Mouse (Mus musculus) C2C12 (cell line): ENCODE data around the gene Ap1g2.

Experiments
- CEBPB ChIP-seq: IDR thresholded peaks from one replicate; pipeline ENCODE4 v1.6.1; 2011; ENCODE audit warnings: low read depth, mild to moderate bottlenecking, control low read depth, moderate library complexity
- CTCF ChIP-seq: IDR thresholded peaks from one replicate; pipeline ENCODE4 v1.5.1; 2011; ENCODE audit not compliant: control insufficient read depth, insufficient read depth, insufficient read length
- FOSL1 ChIP-seq: IDR thresholded peaks from one replicate; pipeline ENCODE4 v1.8.0; 2011; ENCODE audit warnings: mild to moderate bottlenecking, low read length; ENCODE audit not compliant: poor library complexity, insufficient read depth, severe bottlenecking
- MAX ChIP-seq: IDR thresholded peaks from one replicate; pipeline ENCODE4 v1.6.1; 2011; ENCODE audit warnings: mild to moderate bottlenecking, control low read depth
- MYOD1 ChIP-seq: IDR thresholded peaks from one replicate; pipeline ENCODE4 v1.6.1; 2011; ENCODE audit warnings: low read depth; ENCODE audit not compliant: control insufficient read depth, insufficient read length
- MYOG ChIP-seq: IDR thresholded peaks from one replicate; pipeline ENCODE4 v1.6.1; 2011; ENCODE audit not compliant: control insufficient read depth, insufficient read length; ENCODE audit errors: extremely low read depth
- USF1 ChIP-seq: IDR thresholded peaks from one replicate; pipeline ENCODE4 v1.6.1; 2011; ENCODE audit warnings: low read depth, mild to moderate bottlenecking, control low read depth, moderate library complexity

DNA sequence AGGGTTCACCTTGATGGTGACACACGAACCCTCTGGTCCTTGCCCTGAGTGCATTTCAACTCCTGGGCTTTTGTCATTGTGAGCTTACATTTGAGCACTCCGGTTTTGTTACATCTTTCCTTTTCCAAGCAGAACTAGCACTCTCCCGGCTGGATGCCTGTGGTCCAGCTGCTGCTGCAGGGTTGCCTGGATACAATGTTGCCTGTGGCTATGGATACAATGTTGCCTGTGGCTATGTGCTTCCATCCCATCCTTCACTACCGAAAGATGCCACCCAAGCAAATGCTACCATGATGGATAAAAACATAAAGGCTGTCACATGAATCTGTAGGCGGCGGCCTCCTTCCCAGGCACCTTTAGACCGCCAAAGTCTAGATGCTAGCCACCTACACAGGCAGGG, 20.1 kb upstream of the Ap1g2 start:
- TF ChIP-seq CTCF: no peak
- no peak for TF ChIP-seq USF1
- TF ChIP-seq FOSL1: no peak
- TF ChIP-seq MYOG: no peak
- no peak for TF ChIP-seq MAX
- TF ChIP-seq CEBPB: no peak
- no peak for TF ChIP-seq MYOD1
